Mouse (Mus musculus) MEL (cell line): Measurements from ENCODE around the gene Commd9. TPM values are rescaled to one million over a fixed set of nuclear protein-coding genes. Genes with fewer than 3 reads are reported as not detected.

Experiments
- DNase-seq: peaks from one replicate; pipeline ENCODE4 v3.0.0; 2011; ENCODE audit warnings: low read depth, low spot score
- H3K27ac ChIP-seq: 2 replicates; pipeline ENCODE4 v1.5.1; 2012; ENCODE audit warnings: low read depth, mild to moderate bottlenecking, control low read depth, low read length, moderate library complexity; ENCODE audit not compliant: control insufficient read depth
- H3K27me3 ChIP-seq, 2 experiments: fragments of 150-350 bp in 1 of 2; sonication (generic) in 1 of 2; 2 replicates each; pipeline ENCODE4 v1.6.1; 2012; ENCODE audit warnings: low read length in 2 of 2, mild to moderate bottlenecking in 2 of 2, improper control_type of control experiment in 1 of 2, moderate library complexity in 1 of 2; ENCODE audit not compliant: insufficient read depth in 2 of 2, control insufficient read depth in 1 of 2
- H3K36me3 ChIP-seq, 2 experiments: 2 replicates each; pipeline ENCODE4 v1.6.1; 2012 to 2014; ENCODE audit warnings: low read length in 2 of 2, improper control_type of control experiment in 1 of 2, inconsistent platforms in 1 of 2, mild to moderate bottlenecking in 1 of 2; ENCODE audit not compliant: insufficient read depth in 2 of 2, control insufficient read depth in 1 of 2
- H3K4me1 ChIP-seq, 2 experiments: fragments of 150-350 bp in 1 of 2; sonication (generic) in 1 of 2; 2 replicates each; pipeline ENCODE4 v1.6.1; 2012; ENCODE audit warnings: low read length in 2 of 2, improper control_type of control experiment in 1 of 2, mild to moderate bottlenecking in 1 of 2; ENCODE audit not compliant: insufficient read depth in 2 of 2, control insufficient read depth in 1 of 2
- H3K4me3 ChIP-seq, 2 experiments: fragments of 150-350 bp in 1 of 2; sonication (generic) in 1 of 2; 2 replicates each; pipeline ENCODE4 v1.5.1; 2012; ENCODE audit warnings: low read depth in 2 of 2, low read length in 2 of 2, mild to moderate bottlenecking in 2 of 2, moderate library complexity in 2 of 2, control low read depth in 1 of 2, improper control_type of control experiment in 1 of 2; ENCODE audit not compliant: control insufficient read depth in 1 of 2, insufficient read depth in 1 of 2
- H3K79me2 ChIP-seq: 2 replicates; pipeline ENCODE4 v1.6.1; 2012; ENCODE audit warnings: mild to moderate bottlenecking, low read length, moderate library complexity; ENCODE audit not compliant: control insufficient read depth, poor library complexity, insufficient read depth
- H3K9ac ChIP-seq: 2 replicates; pipeline ENCODE4 v1.6.1; 2012; ENCODE audit warnings: low read depth, mild to moderate bottlenecking, control low read depth, low read length, moderate library complexity; ENCODE audit not compliant: control insufficient read depth, poor library complexity, severe bottlenecking
- H3K9me3 ChIP-seq: fragments of 150-350 bp; sonication (generic); replicated peaks from 2 replicates; pipeline ENCODE4 v1.6.1; 2012; ENCODE audit warnings: mild to moderate bottlenecking, low read length, improper control_type of control experiment, moderate library complexity; ENCODE audit not compliant: insufficient read depth
- CHD2 ChIP-seq: IDR thresholded peaks from 2 replicates; pipeline ENCODE4 v1.6.1; 2011; ENCODE audit warnings: low read length, improper control_type of control experiment
- ELF1 ChIP-seq: IDR thresholded peaks from 2 replicates; pipeline ENCODE4 v1.6.1; 2014; ENCODE audit warnings: low read depth, mild to moderate bottlenecking, inconsistent platforms, low read length, improper control_type of control experiment, moderate library complexity
- EP300 ChIP-seq, 2 experiments: IDR thresholded peaks; 2 replicates each; pipeline ENCODE4 v1.6.1; 2011; ENCODE audit warnings: improper control_type of control experiment in 2 of 2, low read length in 2 of 2, low read depth in 1 of 2, mild to moderate bottlenecking in 1 of 2
- ETS1 ChIP-seq: IDR thresholded peaks from 2 replicates; pipeline ENCODE4 v1.6.1; 2012; ENCODE audit warnings: low read depth, mild to moderate bottlenecking, inconsistent platforms, low read length, improper control_type of control experiment, moderate library complexity
- GABPA ChIP-seq: IDR thresholded peaks from 2 replicates; pipeline ENCODE4 v1.6.1; 2012; ENCODE audit warnings: low read depth, mild to moderate bottlenecking, inconsistent platforms, low read length, improper control_type of control experiment, moderate library complexity
- HCFC1 ChIP-seq: IDR thresholded peaks from 2 replicates; pipeline ENCODE4 v1.6.1; 2012; ENCODE audit warnings: low read depth, mild to moderate bottlenecking, inconsistent platforms, low read length, improper control_type of control experiment, moderate library complexity
- JUND ChIP-seq: IDR thresholded peaks from 2 replicates; pipeline ENCODE4 v1.6.1; 2011; ENCODE audit warnings: low read depth, mild to moderate bottlenecking, improper control_type of control experiment, low read length
- MAZ ChIP-seq: IDR thresholded peaks from 2 replicates; pipeline ENCODE4 v1.6.1; 2012; ENCODE audit warnings: low read depth, mild to moderate bottlenecking, inconsistent platforms, low read length, improper control_type of control experiment
- MEF2A ChIP-seq: IDR thresholded peaks from 2 replicates; pipeline ENCODE4 v1.6.1; 2014; ENCODE audit warnings: low read depth, mild to moderate bottlenecking, inconsistent platforms, low read length, improper control_type of control experiment; ENCODE audit not compliant: poor library complexity, insufficient replicate concordance, severe bottlenecking; ENCODE audit errors: extremely low read depth
- MXI1 ChIP-seq: IDR thresholded peaks from 2 replicates; pipeline ENCODE4 v1.6.1; 2011; ENCODE audit warnings: mild to moderate bottlenecking, low read depth, low read length, improper control_type of control experiment
- MYC ChIP-seq: IDR thresholded peaks from 2 replicates; pipeline ENCODE4 v1.6.1; 2011; ENCODE audit warnings: low read depth, mild to moderate bottlenecking, low read length, improper control_type of control experiment, moderate library complexity
- POLR2AphosphoS5 ChIP-seq: IDR thresholded peaks from 2 replicates; pipeline ENCODE4 v1.6.1; 2012; ENCODE audit warnings: low read depth, borderline replicate concordance, mild to moderate bottlenecking, inconsistent platforms, low read length, moderate library complexity, mixed read lengths
- RCOR1 ChIP-seq: IDR thresholded peaks from 2 replicates; pipeline ENCODE4 v1.6.1; 2012; ENCODE audit warnings: low read depth, mild to moderate bottlenecking, inconsistent platforms, low read length, improper control_type of control experiment
- TBP ChIP-seq: IDR thresholded peaks from 2 replicates; pipeline ENCODE4 v1.8.0; 2011; ENCODE audit warnings: low read depth, low read length, improper control_type of control experiment
- TCF12 ChIP-seq: IDR thresholded peaks from 2 replicates; pipeline ENCODE4 v1.6.1; 2014; ENCODE audit warnings: low read depth, mild to moderate bottlenecking, inconsistent platforms, low read length, improper control_type of control experiment, moderate library complexity
- UBTF ChIP-seq: IDR thresholded peaks from 2 replicates; pipeline ENCODE4 v1.6.1; 2012; ENCODE audit warnings: low read depth, mild to moderate bottlenecking, inconsistent platforms, low read length, improper control_type of control experiment, moderate library complexity, borderline replicate concordance; ENCODE audit not compliant: insufficient read depth
- ZKSCAN1 ChIP-seq: IDR thresholded peaks from 2 replicates; pipeline ENCODE4 v1.6.1; 2012; ENCODE audit warnings: low read depth, mild to moderate bottlenecking, inconsistent platforms, low read length, improper control_type of control experiment, moderate library complexity
- polyA plus RNA-seq, 2 experiments: library from polyadenylated mRNA; stranded (reverse) in 1 of 2; unstranded in 1 of 2; fragments of >175 nt in 1 of 2; fragments of >200 nt in 1 of 2; gene quantifications; 2 replicates each; pipeline versions ENCODE4 v1.2.1 to v1.2.4; 2012; ENCODE audit warnings: low replicate concordance in 2 of 2, low read depth in 1 of 2; ENCODE audit not compliant: insufficient read length in 2 of 2, insufficient read depth in 1 of 2, missing spikeins in 1 of 2
- total RNA-seq: library from RNA; depleted of rRNA; stranded (reverse); fragments of 300-350 nt; gene quantifications from 2 replicates; pipeline ENCODE4 v1.2.3, GENCODE M21; 2012

Gene Commd9
- total and polyA plus RNA-seq, 3 experiments: 57.6 to 62.8 TPM; not detected in 1

GRCm38 (mm10) chr2:101888886-101889285 is 2.8 kb downstream of the Commd9 start:
- no peak overlapping the region for H3K4me3 ChIP-seq
- TF ChIP-seq MXI1 (no peak), CHD2 (no peak), RCOR1 (no peak), TBP (no peak), TCF12 (no peak), ZKSCAN1 (no peak), GABPA (no peak), JUND (no peak), MAZ (no peak), POLR2AphosphoS5 (no peak), ELF1 (no peak), ETS1 (no peak)
- H3K79me2 ChIP-seq: peaks cover 3% of the 10 kb centered on the region; the same call in 1 of the 2 replicates
- H3K4me1 ChIP-seq: peaks cover 0 to 11% of the 10 kb centered on the region in 2 experiments; a peak in 2 of 4 replicates
- no peak overlapping the region for H3K27ac ChIP-seq
- H3K9ac ChIP-seq: no peak overlapping the region
- no peaks in the 10 kb centered on the region for H3K27me3 ChIP-seq
- peaks cover 0 to 6% of the 10 kb centered on the region in 2 experiments; a peak in 2 of 4 replicates for H3K36me3 ChIP-seq
- no peak for DNase-seq
- H3K9me3 ChIP-seq: no peaks in the 10 kb centered on the region

- TF ChIP-seq EP300 (IDR thresholded peaks at IDR 0.05; ENCODE audit: low read depth in 1 of 2, low read length in 2 of 2) (no peak), UBTF (no peak), MYC (no peak), JUND (no peak), HCFC1 (no peak), POLR2AphosphoS5 (no peak), MEF2A (no peak), GABPA (no peak)
- Histone ChIP-seq H3K4me1 (0 out of 4 replicates have a peak, but pooled peaks cover 0 to 4% of the 10 kb centered on the region in 2 experiments), H3K4me3 (no peak overlapping the region), H3K79me2 (peaks cover 3% of the 10 kb centered on the region; the same call in 1 of the 2 replicates), H3K9ac (no peak overlapping the region), H3K27me3 (no peaks in the 10 kb centered on the region), H3K27ac (no peak overlapping the region), H3K9me3 (no peaks in the 10 kb centered on the region), H3K36me3 (peaks cover 0 to 3% of the 10 kb centered on the region in 2 experiments; a peak in 2 of 4 replicates)
- DNase-seq: no peak
Measured at GRCm38 (mm10) chr2:101891143-101891542, 5.1 kb downstream of the Commd9 start.
